Mouse (Mus musculus) activated CD4-positive, CD25-positive, alpha-beta regulatory T cell (primary cell): ENCODE measurements around the gene Mrpl27. TPM values are rescaled to one million over a fixed set of nuclear protein-coding genes. Genes with fewer than 3 reads are reported as not detected.

Experiments
- polyA plus RNA-seq, 2 experiments: library from polyadenylated mRNA; unstranded; fragments of 100-300 nt; shearing (Covaris generic); gene quantifications; one replicate each; pipeline ENCODE4 v1.2.1; 2017

Mrpl27 gene
- polyA plus RNA-seq: 100 to 1,000 TPM in 1 of 2 experiments, 10 to 100 TPM in 1; 74.4 to 106 TPM

DNA sequence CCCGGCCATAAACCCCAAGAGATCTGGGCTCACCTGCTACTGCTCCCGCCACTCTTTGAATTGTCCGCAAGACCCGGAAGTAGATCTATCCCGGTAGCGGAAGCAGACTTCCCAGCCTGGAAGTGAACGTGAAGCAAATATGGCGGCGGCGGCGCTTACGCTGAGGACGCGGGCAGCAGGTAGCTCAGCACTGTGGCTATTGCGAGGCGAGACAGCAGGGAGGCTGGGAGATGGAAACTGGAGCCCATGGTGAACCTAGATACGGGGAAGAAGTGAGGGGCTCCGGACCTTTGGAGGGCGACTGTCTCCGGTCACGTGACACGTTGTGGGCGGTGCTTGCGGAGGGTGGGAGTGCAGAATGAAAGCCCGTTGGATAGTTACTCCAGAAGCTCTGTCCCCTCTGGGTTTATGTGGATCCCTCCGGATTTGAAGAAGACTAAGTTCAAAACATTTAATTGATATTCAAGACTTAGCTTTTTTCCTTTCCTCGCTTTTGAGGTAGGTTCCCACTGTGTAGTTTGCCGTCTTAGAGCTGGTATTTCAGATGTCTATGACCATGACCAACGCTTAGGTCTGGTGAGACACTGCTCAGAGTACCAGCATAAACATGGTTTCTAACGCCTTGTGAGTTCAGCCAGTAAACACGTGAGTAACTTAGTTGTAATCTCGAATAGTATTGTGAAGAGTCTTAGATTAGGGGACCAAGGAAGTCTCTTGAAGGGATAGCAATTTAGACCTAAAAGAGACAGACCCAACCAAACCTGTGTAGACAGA lies at the start of gene Mrpl27, which contains the start of gene Eme1:
TSS of gene Mrpl27 (plus strand) at position 105 of the 774 bp plus-strand sequence.
TSS of gene Eme1 (minus strand) at position 302 of the 774 bp plus-strand sequence.

DNA sequence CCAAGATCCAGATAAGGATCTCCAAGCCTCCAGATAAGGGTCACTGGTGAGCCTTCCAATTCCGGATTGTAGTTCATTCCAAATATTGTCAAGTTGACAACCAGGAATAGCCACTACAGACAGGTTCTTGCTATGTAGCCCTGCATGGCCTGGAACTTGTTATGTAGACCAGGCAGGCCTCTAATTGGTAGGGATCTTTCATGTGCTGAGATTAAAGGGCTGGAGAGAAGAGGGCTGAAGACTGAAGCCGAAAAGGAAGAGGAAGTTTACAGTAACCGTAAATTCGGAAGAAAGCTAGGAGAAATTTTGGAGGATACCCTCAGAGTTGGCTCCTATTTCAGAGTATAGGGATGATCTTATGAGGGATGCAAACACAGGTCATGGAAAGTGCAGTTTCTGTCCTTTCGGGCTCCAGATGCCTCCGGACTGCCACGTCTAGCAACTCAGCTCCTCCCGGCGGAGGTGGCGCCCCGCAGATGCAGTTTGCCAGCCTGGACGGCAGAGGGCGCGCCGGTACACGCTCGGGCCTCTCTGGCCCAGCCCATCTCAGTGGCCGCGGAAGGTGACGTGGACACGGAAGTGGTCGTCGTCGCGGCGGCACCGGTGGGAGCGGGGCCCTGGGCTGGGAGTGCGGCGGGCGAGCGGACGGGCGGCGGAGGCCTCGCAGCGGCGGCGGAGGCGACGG lies 24.2 kb upstream of the Mrpl27 start, which contains the start of gene Lrrc59:
TSS of gene Lrrc59 (plus strand) at position 569 of the 685 bp plus-strand sequence.

DNA sequence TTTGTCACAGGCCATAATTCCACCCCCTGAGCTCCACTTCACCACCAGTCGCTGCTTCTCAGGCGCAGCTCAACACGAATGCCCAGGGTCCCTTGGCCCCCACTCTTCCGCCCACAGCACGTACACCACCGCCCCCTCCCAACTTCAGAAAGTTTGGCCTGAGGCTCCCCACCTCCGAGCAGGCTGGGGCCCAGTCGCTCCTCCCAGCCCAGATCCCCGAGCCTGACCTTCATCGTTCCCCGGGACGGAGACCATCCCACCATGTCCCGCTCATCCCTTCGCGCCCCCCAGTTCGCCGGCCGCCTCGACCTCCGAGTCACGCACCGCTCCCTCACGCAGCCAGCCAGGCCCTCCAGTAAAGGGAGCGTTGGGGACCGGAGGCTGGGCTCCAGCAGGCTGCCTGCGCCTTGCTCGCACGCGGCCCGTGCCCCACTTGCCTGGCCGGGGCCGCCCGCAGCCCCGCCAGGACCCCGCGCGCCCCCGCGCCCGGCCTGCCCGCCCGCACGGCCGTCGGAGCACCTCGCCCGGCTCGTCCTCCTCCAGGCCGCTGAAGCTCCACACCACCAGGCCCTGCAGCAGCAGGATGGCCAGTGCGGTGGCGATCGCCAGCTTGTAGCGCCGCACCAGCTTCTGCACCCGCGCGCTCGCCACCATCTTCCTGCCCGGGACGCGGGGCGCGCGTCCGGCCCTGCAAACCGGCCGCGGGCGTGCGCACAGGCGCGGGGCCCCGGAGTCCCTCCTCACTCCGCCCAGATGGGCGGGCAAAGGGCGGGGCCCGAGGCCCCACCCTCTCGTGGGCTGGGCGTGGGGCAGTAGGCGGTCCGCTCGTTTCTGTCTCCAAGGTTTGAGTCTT lies 23.4 kb downstream of the Mrpl27 start, which contains the start of gene Xylt2:
TSS of gene Xylt2 (minus strand) at position 762 of the 853 bp plus-strand sequence.

DNA sequence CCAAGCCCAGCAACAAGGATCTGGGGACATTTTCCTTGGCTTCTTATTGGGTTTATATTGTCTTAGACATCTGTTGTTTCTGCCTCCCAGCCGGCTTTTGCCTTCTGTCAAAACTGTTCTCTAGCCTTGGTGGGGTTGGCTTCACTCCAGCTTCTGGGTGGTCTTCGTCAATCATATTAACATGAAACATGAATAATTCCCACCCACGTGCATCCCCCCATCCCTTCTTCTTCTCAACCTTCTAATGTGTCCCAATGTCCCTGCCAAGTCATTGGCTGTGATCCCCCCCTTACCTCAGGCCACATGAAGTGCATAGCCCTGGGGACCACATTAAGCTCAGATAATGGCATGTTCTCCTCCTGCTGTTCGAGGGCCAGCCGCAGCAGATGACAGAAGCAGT lies 50.9 kb downstream of the Mrpl27 start, which contains the start of gene Gm11541:
TSS of gene Gm11541 (minus strand) at position 28 of the 400 bp plus-strand sequence.

Other genes with a start within 250 kb of the Mrpl27 start
- under 1 TPM; 0.15 to 0.72 TPM for gene Cacna1g, start 179.6 kb upstream of the Mrpl27 start, polyA plus RNA-seq
- gene Spata20, start 167.6 kb upstream of the Mrpl27 start, polyA plus RNA-seq: not detected
- gene Epn3, start 153.8 kb upstream of the Mrpl27 start, polyA plus RNA-seq: not detected
- not detected for gene Mycbpap, start 132.0 kb upstream of the Mrpl27 start, polyA plus RNA-seq
- 1 to 10 TPM; 1.7 TPM for gene Rsad1, start 104.5 kb upstream of the Mrpl27 start, polyA plus RNA-seq
- under 1 TPM; 0.13 to 0.50 TPM for gene Chad, start 88.7 kb upstream of the Mrpl27 start, polyA plus RNA-seq
- gene Acsf2, start 51.9 kb upstream of the Mrpl27 start, polyA plus RNA-seq: 1 to 10 TPM; 4.9 to 8.5 TPM
- gene Lrrc59, start 24.0 kb upstream of the Mrpl27 start, polyA plus RNA-seq: 10 to 100 TPM; 65.7 to 80.1 TPM
- 1 to 10 TPM; 2.1 to 3.9 TPM for gene Eme1, start 197 bp downstream of the Mrpl27 start, polyA plus RNA-seq
- gene Xylt2, start 23.7 kb downstream of the Mrpl27 start, polyA plus RNA-seq: 10 to 100 TPM; 31.9 to 37.5 TPM
- gene Gm11541, start 50.7 kb downstream of the Mrpl27 start, polyA plus RNA-seq: under 1 TPM in 1 of 2 experiments, not detected in 1; 0.17 TPM
- gene Cdc34b, start 88.0 kb downstream of the Mrpl27 start, polyA plus RNA-seq: under 1 TPM in 1 of 2 experiments, not detected in 1; 0.23 TPM
- gene Tmem92, start 128.9 kb downstream of the Mrpl27 start, polyA plus RNA-seq: under 1 TPM in 1 of 2 experiments, not detected in 1; 0.33 TPM